Mouse (Mus musculus): ENCODE measurements around the gene Frem1. TPM values are rescaled to one million over a fixed set of nuclear protein-coding genes. Genes with fewer than 3 reads are reported as not detected.
A peak's percentile ranks its signal among the peaks of the same experiment; 100 is the strongest.

Gene Frem1
- total RNA-seq, 2 experiments from 2014 or later, result 2.0 TPM

GRCm38 (mm10) chr4:83031591-83031990 lies 20.5 kb downstream of the Frem1 start:
- no peak for DNase-seq
- intact Hi-C loops (cut with DNase I), result no loop called here

- DNase-seq, result peak in 1 of 2 experiments; percentile 16
- intact Hi-C loops (cut with DNase I), result no loop called here
Measured at GRCm38 (mm10) chr4:83030097-83030496, 22.0 kb downstream of the Frem1 start.

- no peak for DNase-seq
- intact Hi-C loops (cut with DNase I), result no loop called here
Measured at GRCm38 (mm10) chr4:83020759-83021555, 31.2 kb downstream of the Frem1 start.

- intact Hi-C loops (cut with DNase I), result no loop called here
- no peak for DNase-seq
Measured at GRCm38 (mm10) chr4:83018111-83019105, 33.7 kb downstream of the Frem1 start.

- DNase-seq, result no peak
- intact Hi-C loops (cut with DNase I), result no loop called here
Measured at GRCm38 (mm10) chr4:83014538-83014937, 37.6 kb downstream of the Frem1 start.

GRCm38 (mm10) chr4:83004086-83004485 lies 48.1 kb downstream of the Frem1 start:
- no peak for DNase-seq
- intact Hi-C loops (cut with DNase I), result no loop called here

- intact Hi-C loops (cut with DNase I), result no loop called here
- no peak for DNase-seq
Measured at GRCm38 (mm10) chr4:82992042-82992441, 60.1 kb downstream of the Frem1 start.

- DNase-seq, result no peak
- intact Hi-C loops (cut with DNase I), result no loop called here
Measured at GRCm38 (mm10) chr4:82990973-82991695, 61.0 kb downstream of the Frem1 start.

GRCm38 (mm10) chr4:82972381-82972780 lies 79.8 kb downstream of the Frem1 start:
- intact Hi-C loops (cut with DNase I), result no loop called here
- DNase-seq, result no peak

GRCm38 (mm10) chr4:82970901-82971648 lies 81.1 kb downstream of the Frem1 start:
- intact Hi-C loops (cut with DNase I), result no loop called here
- no peak for DNase-seq

GRCm38 (mm10) chr4:82961024-82961423 lies 91.1 kb downstream of the Frem1 start:
- no peak for DNase-seq
- intact Hi-C loops (cut with DNase I), result no loop called here

- no peak for DNase-seq
- intact Hi-C loops (cut with DNase I), result no loop called here
Measured at GRCm38 (mm10) chr4:82957827-82958538, 94.2 kb downstream of the Frem1 start.

- no peak for DNase-seq
- intact Hi-C loops (cut with DNase I), result no loop called here
Measured at GRCm38 (mm10) chr4:82953992-82954391, 98.1 kb downstream of the Frem1 start.

GRCm38 (mm10) chr4:82949511-82949910 lies 102.6 kb downstream of the Frem1 start:
- intact Hi-C loops (cut with DNase I), result no loop called here
- DNase-seq, result no peak

GRCm38 (mm10) chr4:82946721-82947120 lies 105.4 kb downstream of the Frem1 start:
- intact Hi-C loops (cut with DNase I), result no loop called here
- no peak for DNase-seq

GRCm38 (mm10) chr4:82946276-82946612 lies 105.9 kb downstream of the Frem1 start:
- intact Hi-C loops (cut with DNase I), result no loop called here
- DNase-seq, result no peak

GRCm38 (mm10) chr4:82945572-82946275 lies 106.4 kb downstream of the Frem1 start:
- intact Hi-C loops (cut with DNase I), result no loop called here
- no peak for DNase-seq

GRCm38 (mm10) chr4:82940680-82941079 lies 111.5 kb downstream of the Frem1 start:
- intact Hi-C loops (cut with DNase I), result no loop called here
- DNase-seq, result no peak

- DNase-seq, result no peak
- intact Hi-C loops (cut with DNase I), result no loop called here
Measured at GRCm38 (mm10) chr4:82940248-82940647, 111.9 kb downstream of the Frem1 start.

Data from heart, postnatal 10 days (tissue).